Mouse (Mus musculus): Measurements from ENCODE around the gene Med7. TPM values are rescaled to one million over a fixed set of nuclear protein-coding genes. Genes with fewer than 3 reads are reported as not detected.

Gene Med7
- polyA plus RNA-seq, 2 experiments, result 26.9 to 55.8 TPM

- H3K9ac ChIP-seq (replicated peaks), result peak overlapping the region; percentile 98
- peak overlapping the region; percentile 84 to 99 for H3K4me3 ChIP-seq (ENCODE audit: insufficient read depth in 1 of 2, low read depth in 2 of 2, low read length in 2 of 2)
- H3K36me3 ChIP-seq (replicated peaks; ENCODE audit: control insufficient read depth, insufficient read depth, low read depth), result peaks cover 22% of the 10 kb centered on the region
- under 1% methylated on average over 23 of the region's 23 CpGs for WGBS (ENCODE audit: insufficient replicate concordance)
- no peak for TF ChIP-seq CTCF (IDR thresholded peaks at IDR 0.05; ENCODE audit: low read depth)
- no peak for TF ChIP-seq EP300 (IDR thresholded peaks at IDR 0.05; ENCODE audit: low read depth)
- H3K27me3 ChIP-seq (ENCODE audit: control insufficient read depth, insufficient read depth, low read length), result no peaks in the 10 kb centered on the region
- ATAC-seq (ENCODE audit: insufficient read depth) (peak; percentile 32; the same call in 1 of the 2 replicates), DNase-seq (ENCODE audit: low read depth in 3 of 3, low spot score in 3 of 3) (peak; percentile 63 to 70 (median 66))
- no peaks in the 10 kb centered on the region for H3K9me3 ChIP-seq (ENCODE audit: control insufficient read depth, low read length)
- peak overlapping the region; percentile 88 for H3K27ac ChIP-seq
- H3K4me2 ChIP-seq (ENCODE audit: low read depth), result peak overlapping the region; percentile 73
- peaks cover 32 to 36% of the 10 kb centered on the region in 2 experiments for H3K4me1 ChIP-seq (replicated peaks; ENCODE audit: control insufficient read depth in 2 of 2, insufficient read depth in 2 of 2, low read length in 1 of 2)
Measured at GRCm38 (mm10) chr11:46437459-46438000, 805 bp downstream of the Med7 start.

- no peaks in the 10 kb centered on the region for H3K9me3 ChIP-seq (ENCODE audit: control insufficient read depth, low read length)
- H3K4me1 ChIP-seq (replicated peaks; ENCODE audit: control insufficient read depth in 2 of 2, insufficient read depth in 2 of 2, low read length in 1 of 2), result peaks cover 32 to 36% of the 10 kb centered on the region in 2 experiments
- peaks cover 33% of the 10 kb centered on the region for H3K36me3 ChIP-seq (replicated peaks; ENCODE audit: control insufficient read depth, insufficient read depth, low read depth)
- peak overlapping the region; percentile 44 for H3K9ac ChIP-seq (replicated peaks)
- peak overlapping the region; percentile 73 for H3K4me2 ChIP-seq (ENCODE audit: low read depth)
- ATAC-seq (ENCODE audit: insufficient read depth) (no peak), DNase-seq (ENCODE audit: low read depth in 3 of 3, low spot score in 3 of 3) (no peak)
- peak; percentile 49 for TF ChIP-seq EP300 (IDR thresholded peaks at IDR 0.05; ENCODE audit: low read depth)
- no peak for TF ChIP-seq CTCF (IDR thresholded peaks at IDR 0.05; ENCODE audit: low read depth)
- H3K27ac ChIP-seq, result peak overlapping the region; percentile 34
- H3K27me3 ChIP-seq (ENCODE audit: control insufficient read depth, insufficient read depth, low read length), result no peaks in the 10 kb centered on the region
- H3K4me3 ChIP-seq (ENCODE audit: insufficient read depth in 1 of 2, low read depth in 2 of 2, low read length in 2 of 2), result peak overlapping the region in 1 of 2 experiments; percentile 84; a peak in 2 of 4 replicates
- 15% methylated on average over 5 of the region's 5 CpGs for WGBS (ENCODE audit: insufficient replicate concordance)
Measured at GRCm38 (mm10) chr11:46439005-46439543, 2.3 kb downstream of the Med7 start.

GRCm38 (mm10) chr11:46441774-46442173, 5.0 kb downstream of the Med7 start:
- Histone ChIP-seq H3K27ac (no peak overlapping the region), H3K4me1 (replicated peaks; ENCODE audit: control insufficient read depth in 2 of 2, insufficient read depth in 2 of 2, low read length in 1 of 2) (peaks cover 17 to 21% of the 10 kb centered on the region in 2 experiments), H3K4me2 (ENCODE audit: low read depth) (peak overlapping the region; percentile 41), H3K27me3 (ENCODE audit: control insufficient read depth, insufficient read depth, low read length) (no peaks in the 10 kb centered on the region), H3K4me3 (ENCODE audit: insufficient read depth in 1 of 2, low read depth in 2 of 2, low read length in 2 of 2) (no peak overlapping the region; a peak in 1 of 4 replicates), H3K9ac (replicated peaks) (no peak overlapping the region), H3K9me3 (ENCODE audit: control insufficient read depth, low read length) (no peaks in the 10 kb centered on the region), H3K36me3 (replicated peaks; ENCODE audit: control insufficient read depth, insufficient read depth, low read depth) (peaks cover 33% of the 10 kb centered on the region)
- ATAC-seq (ENCODE audit: insufficient read depth) (peak; percentile 40; the same call in 1 of the 2 replicates), DNase-seq (ENCODE audit: low read depth in 3 of 3, low spot score in 3 of 3) (peak in 1 of 3 experiments; percentile 56)
- TF ChIP-seq EP300 (IDR thresholded peaks at IDR 0.05; ENCODE audit: low read depth) (peak; percentile 82), CTCF (IDR thresholded peaks at IDR 0.05; ENCODE audit: low read depth) (no peak)
- 8% methylated on average over 1 of the region's 1 CpGs for WGBS (ENCODE audit: insufficient replicate concordance)

GRCm38 (mm10) chr11:46443152-46443551, 6.4 kb downstream of the Med7 start:
- H3K9ac ChIP-seq (replicated peaks), result no peak overlapping the region
- H3K27ac ChIP-seq, result no peak overlapping the region
- DNase-seq (ENCODE audit: low read depth in 3 of 3, low spot score in 3 of 3) (no peak), ATAC-seq (ENCODE audit: insufficient read depth) (no peak)
- no peak overlapping the region for H3K4me3 ChIP-seq (ENCODE audit: insufficient read depth in 1 of 2, low read depth in 2 of 2, low read length in 2 of 2)
- peaks cover 33% of the 10 kb centered on the region for H3K36me3 ChIP-seq (replicated peaks; ENCODE audit: control insufficient read depth, insufficient read depth, low read depth)
- H3K4me2 ChIP-seq (ENCODE audit: low read depth), result no peak overlapping the region
- H3K9me3 ChIP-seq (ENCODE audit: control insufficient read depth, low read length), result no peaks in the 10 kb centered on the region
- no peaks in the 10 kb centered on the region for H3K27me3 ChIP-seq (ENCODE audit: control insufficient read depth, insufficient read depth, low read length)
- WGBS (ENCODE audit: insufficient replicate concordance), result 79% methylated on average over 1 of the region's 1 CpGs
- peaks cover 19 to 21% of the 10 kb centered on the region in 2 experiments for H3K4me1 ChIP-seq (replicated peaks; ENCODE audit: control insufficient read depth in 2 of 2, insufficient read depth in 2 of 2, low read length in 1 of 2)
- no peak for TF ChIP-seq EP300 (IDR thresholded peaks at IDR 0.05; ENCODE audit: low read depth)
- TF ChIP-seq CTCF (IDR thresholded peaks at IDR 0.05; ENCODE audit: low read depth), result peak; percentile 28; the same call in 1 of the 2 replicates

GRCm38 (mm10) chr11:46443979-46444378, 7.3 kb downstream of the Med7 start:
- no peak for ATAC-seq (ENCODE audit: insufficient read depth)
- Histone ChIP-seq H3K27ac (no peak overlapping the region), H3K4me2 (ENCODE audit: low read depth) (no peak overlapping the region), H3K4me1 (replicated peaks; ENCODE audit: control insufficient read depth in 2 of 2, insufficient read depth in 2 of 2, low read length in 1 of 2) (peaks cover 14 to 17% of the 10 kb centered on the region in 2 experiments), H3K36me3 (replicated peaks; ENCODE audit: control insufficient read depth, insufficient read depth, low read depth) (peaks cover 33% of the 10 kb centered on the region), H3K9me3 (ENCODE audit: control insufficient read depth, low read length) (no peaks in the 10 kb centered on the region), H3K4me3 (ENCODE audit: insufficient read depth in 1 of 2, low read depth in 2 of 2, low read length in 2 of 2) (no peak overlapping the region), H3K27me3 (ENCODE audit: control insufficient read depth, insufficient read depth, low read length) (no peaks in the 10 kb centered on the region), H3K9ac (replicated peaks) (no peak overlapping the region)
- no peak for DNase-seq (ENCODE audit: low read depth in 3 of 3, low spot score in 3 of 3)
- 71% methylated on average over 5 of the region's 5 CpGs for WGBS (ENCODE audit: insufficient replicate concordance)
- TF ChIP-seq EP300 (IDR thresholded peaks at IDR 0.05; ENCODE audit: low read depth) (no peak), CTCF (IDR thresholded peaks at IDR 0.05; ENCODE audit: low read depth) (no peak)
